Mouse (Mus musculus): ENCODE data around the gene Hoxd8. TPM values are rescaled to one million over a fixed set of nuclear protein-coding genes. Genes with fewer than 3 reads are reported as not detected.

Hoxd8 gene
- polyA plus RNA-seq, 1 experiment from 2014 or later, result 0.82 TPM

- H3K27me3 ChIP-seq (replicated peaks; ENCODE audit: control insufficient read depth, insufficient read depth, low read length), result peaks cover 97% of the 10 kb centered on the region
- H3K4me2 ChIP-seq, result no peak overlapping the region
- H3K36me3 ChIP-seq (ENCODE audit: control insufficient read depth, insufficient read depth, low read length), result no peaks in the 10 kb centered on the region
- no peak overlapping the region for H3K9ac ChIP-seq (ENCODE audit: low read depth, low read length)
- ATAC-seq (replicated peaks; ENCODE audit: low FRiP score), result no peak
- peak; percentile 30 for DNase-seq (ENCODE audit: low spot score)
- WGBS, result 1% methylated on average over 27 of the region's 27 CpGs
- no peak overlapping the region for H3K4me3 ChIP-seq (ENCODE audit: low read depth, low read length)
- H3K27ac ChIP-seq (ENCODE audit: low read depth, low read length), result no peak overlapping the region
- H3K9me3 ChIP-seq (ENCODE audit: control insufficient read depth, low read length), result no peaks in the 10 kb centered on the region
- H3K4me1 ChIP-seq (replicated peaks; ENCODE audit: control insufficient read depth, insufficient read depth, low read length), result peaks cover 4% of the 10 kb centered on the region; the same call in 1 of the 2 replicates
Observed at GRCm38 (mm10) chr2:74686988-74687697, 17.3 kb upstream of the Hoxd8 start.

GRCm38 (mm10) chr2:74687698-74688555 lies 16.5 kb upstream of the Hoxd8 start:
- 2% methylated on average over 31 of the region's 31 CpGs for WGBS
- H3K4me2 ChIP-seq, result no peak overlapping the region
- ATAC-seq (replicated peaks; ENCODE audit: low FRiP score) (no peak), DNase-seq (ENCODE audit: low spot score) (peak; percentile 33)
- no peak overlapping the region for H3K27ac ChIP-seq (ENCODE audit: low read depth, low read length)
- H3K36me3 ChIP-seq (ENCODE audit: control insufficient read depth, insufficient read depth, low read length), result no peaks in the 10 kb centered on the region
- no peak overlapping the region for H3K4me3 ChIP-seq (ENCODE audit: low read depth, low read length)
- H3K4me1 ChIP-seq (replicated peaks; ENCODE audit: control insufficient read depth, insufficient read depth, low read length), result no peaks in the 10 kb centered on the region
- H3K27me3 ChIP-seq (replicated peaks; ENCODE audit: control insufficient read depth, insufficient read depth, low read length), result peaks cover 97% of the 10 kb centered on the region
- no peaks in the 10 kb centered on the region for H3K9me3 ChIP-seq (ENCODE audit: control insufficient read depth, low read length)
- no peak overlapping the region for H3K9ac ChIP-seq (ENCODE audit: low read depth, low read length)

GRCm38 (mm10) chr2:74688795-74689573 lies 15.4 kb upstream of the Hoxd8 start:
- ATAC-seq (replicated peaks; ENCODE audit: low FRiP score) (no peak), DNase-seq (ENCODE audit: low spot score) (peak; percentile 32)
- Histone ChIP-seq H3K36me3 (ENCODE audit: control insufficient read depth, insufficient read depth, low read length) (no peaks in the 10 kb centered on the region), H3K4me3 (ENCODE audit: low read depth, low read length) (no peak overlapping the region), H3K9ac (ENCODE audit: low read depth, low read length) (no peak overlapping the region), H3K27ac (ENCODE audit: low read depth, low read length) (no peak overlapping the region), H3K4me1 (replicated peaks; ENCODE audit: control insufficient read depth, insufficient read depth, low read length) (no peaks in the 10 kb centered on the region), H3K27me3 (replicated peaks; ENCODE audit: control insufficient read depth, insufficient read depth, low read length) (peaks cover 97% of the 10 kb centered on the region), H3K9me3 (ENCODE audit: control insufficient read depth, low read length) (no peaks in the 10 kb centered on the region), H3K4me2 (no peak overlapping the region)
- WGBS, result 5% methylated on average over 12 of the region's 12 CpGs

DNA sequence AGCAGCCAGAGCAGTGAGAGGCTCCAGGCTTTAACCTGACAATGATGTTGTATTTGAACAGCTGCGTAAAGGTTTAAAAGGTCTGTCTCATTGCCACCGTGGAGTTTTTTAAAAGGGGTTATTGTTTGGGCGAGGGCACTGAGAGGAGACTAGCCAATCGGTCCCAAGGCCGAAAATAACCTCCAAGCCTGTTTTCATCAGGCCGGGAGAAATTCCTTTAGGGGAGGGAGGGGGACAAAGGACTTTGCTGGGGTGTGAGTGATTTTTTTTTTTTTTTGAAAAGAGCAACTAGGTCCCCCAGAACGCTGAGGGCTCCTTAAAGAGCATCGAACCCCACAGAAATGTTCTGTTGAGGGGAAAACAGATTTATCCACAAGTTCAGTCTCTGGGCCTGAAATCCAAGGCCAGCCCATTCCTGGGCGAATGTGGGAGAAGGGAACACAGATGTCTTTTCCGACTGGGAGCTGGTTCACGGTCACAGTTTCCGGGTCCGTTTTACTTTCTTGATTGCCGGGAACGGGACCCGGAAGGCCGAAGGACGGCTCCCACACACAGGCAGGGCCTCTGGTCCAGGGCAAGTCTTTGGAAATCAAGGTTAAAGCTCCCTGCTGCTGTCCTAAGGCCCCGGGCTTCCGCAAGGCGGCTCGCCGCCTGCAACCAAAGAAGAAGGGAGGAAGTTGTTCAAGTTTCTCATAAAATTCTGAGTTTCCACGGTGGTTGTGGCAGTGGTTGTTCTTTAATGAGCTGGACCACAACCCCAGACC lies 14.7 kb upstream of the Hoxd8 start:
- H3K27ac ChIP-seq (ENCODE audit: low read depth, low read length), result no peak overlapping the region
- H3K4me3 ChIP-seq (ENCODE audit: low read depth, low read length), result no peak overlapping the region
- H3K9me3 ChIP-seq (ENCODE audit: control insufficient read depth, low read length), result no peaks in the 10 kb centered on the region
- H3K36me3 ChIP-seq (ENCODE audit: control insufficient read depth, insufficient read depth, low read length), result no peaks in the 10 kb centered on the region
- H3K4me1 ChIP-seq (replicated peaks; ENCODE audit: control insufficient read depth, insufficient read depth, low read length), result no peaks in the 10 kb centered on the region
- ATAC-seq (replicated peaks; ENCODE audit: low FRiP score) (no peak), DNase-seq (ENCODE audit: low spot score) (no peak)
- no peak overlapping the region for H3K4me2 ChIP-seq
- WGBS, result 2% methylated on average over 24 of the region's 24 CpGs
- H3K9ac ChIP-seq (ENCODE audit: low read depth, low read length), result no peak overlapping the region
- peaks cover 97% of the 10 kb centered on the region for H3K27me3 ChIP-seq (replicated peaks; ENCODE audit: control insufficient read depth, insufficient read depth, low read length)

- Histone ChIP-seq H3K36me3 (ENCODE audit: control insufficient read depth, insufficient read depth, low read length) (no peaks in the 10 kb centered on the region), H3K4me3 (ENCODE audit: low read depth, low read length) (no peak overlapping the region), H3K9me3 (ENCODE audit: control insufficient read depth, low read length) (no peaks in the 10 kb centered on the region), H3K4me1 (replicated peaks; ENCODE audit: control insufficient read depth, insufficient read depth, low read length) (no peaks in the 10 kb centered on the region), H3K27me3 (replicated peaks; ENCODE audit: control insufficient read depth, insufficient read depth, low read length) (peaks cover 97% of the 10 kb centered on the region), H3K27ac (ENCODE audit: low read depth, low read length) (no peak overlapping the region), H3K9ac (ENCODE audit: low read depth, low read length) (no peak overlapping the region), H3K4me2 (no peak overlapping the region)
- WGBS, result 8% methylated on average over 8 of the region's 8 CpGs
- ATAC-seq (replicated peaks; ENCODE audit: low FRiP score) (no peak), DNase-seq (ENCODE audit: low spot score) (no peak)
Observed at GRCm38 (mm10) chr2:74690338-74690716, 14.1 kb upstream of the Hoxd8 start.

DNA sequence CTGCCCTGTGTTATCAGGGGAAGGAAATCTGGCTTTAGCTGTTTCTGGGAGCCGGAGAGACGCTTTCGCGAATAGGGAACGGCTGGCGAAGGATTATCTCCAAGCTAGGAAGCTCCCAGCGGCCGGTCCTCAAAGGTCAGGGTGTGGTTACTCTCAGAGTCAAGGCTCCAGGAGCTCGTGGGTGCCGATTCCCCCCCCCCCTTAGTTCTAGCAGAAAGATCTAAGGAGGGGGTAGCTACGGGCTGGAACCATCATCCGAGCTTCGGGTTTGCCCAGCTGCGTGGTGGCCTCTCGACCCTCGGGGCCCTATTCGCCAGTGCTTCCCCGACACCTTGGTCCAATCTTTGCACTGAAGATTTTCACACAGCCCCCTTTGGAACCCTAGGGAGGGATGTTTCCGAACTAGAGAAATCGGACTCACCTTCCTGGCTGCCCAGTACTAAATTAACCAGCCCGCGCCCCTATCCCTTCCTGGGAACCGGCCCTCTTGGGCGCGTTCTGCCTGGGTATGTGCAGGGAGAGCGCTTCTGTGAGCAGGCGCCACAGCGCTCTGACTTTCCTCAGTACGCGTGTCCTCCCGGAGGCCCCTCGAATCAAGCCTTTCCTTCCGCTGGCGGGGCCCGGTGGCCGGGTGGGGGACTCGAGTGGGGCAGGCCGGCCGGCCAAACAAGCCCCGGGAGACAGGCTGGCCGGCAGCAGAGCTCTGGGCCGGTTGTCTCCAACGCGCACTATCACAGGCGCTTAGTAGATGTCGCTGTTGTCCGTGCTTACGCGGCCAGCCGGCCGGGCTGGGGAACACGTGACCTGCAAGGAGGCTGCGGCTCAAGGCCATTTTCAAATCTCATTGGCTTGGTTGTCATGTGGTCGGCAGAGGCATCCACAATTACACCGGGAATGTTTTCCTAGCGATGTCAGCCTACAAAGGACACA lies 13.1 kb upstream of the Hoxd8 start, which contains the start of gene Hoxd10:
Gene Hoxd10 (plus strand): TSS at position 903 of the 930 bp plus-strand sequence.
- DNase-seq (ENCODE audit: low spot score) (no peak), ATAC-seq (replicated peaks; ENCODE audit: low FRiP score) (no peak)
- Histone ChIP-seq H3K27ac (ENCODE audit: low read depth, low read length) (no peak within 1 kb of the TSS), H3K27me3 (replicated peaks; ENCODE audit: control insufficient read depth, insufficient read depth, low read length) (peaks cover 99% of the 10 kb centered on the region), H3K36me3 (ENCODE audit: control insufficient read depth, insufficient read depth, low read length) (no peaks in the 10 kb centered on the region), H3K9me3 (ENCODE audit: control insufficient read depth, low read length) (no peaks in the 10 kb centered on the region), H3K9ac (ENCODE audit: low read depth, low read length) (no peak within 1 kb of the TSS), H3K4me3 (ENCODE audit: low read depth, low read length) (no peak within 1 kb of the TSS; the same call in 1 of the 2 replicates), H3K4me1 (replicated peaks; ENCODE audit: control insufficient read depth, insufficient read depth, low read length) (no peaks in the 10 kb centered on the region), H3K4me2 (peak within 1 kb of the TSS; percentile 38)
- WGBS, result 1% methylated on average over 56 of the region's 56 CpGs

GRCm38 (mm10) chr2:74691995-74692807 lies 12.2 kb upstream of the Hoxd8 start:
- 5% methylated on average over 35 of the region's 35 CpGs for WGBS
- no peaks in the 10 kb centered on the region for H3K4me1 ChIP-seq (replicated peaks; ENCODE audit: control insufficient read depth, insufficient read depth, low read length)

More at GRCm38 (mm10) chr2:74691995-74692807, 12.2 kb upstream of the Hoxd8 start:
- ATAC-seq (replicated peaks; ENCODE audit: low FRiP score) (no peak), DNase-seq (ENCODE audit: low spot score) (no peak)
- Histone ChIP-seq H3K36me3 (ENCODE audit: control insufficient read depth, insufficient read depth, low read length) (no peaks in the 10 kb centered on the region), H3K27me3 (replicated peaks; ENCODE audit: control insufficient read depth, insufficient read depth, low read length) (peaks cover 99% of the 10 kb centered on the region), H3K9me3 (ENCODE audit: control insufficient read depth, low read length) (no peaks in the 10 kb centered on the region), H3K27ac (ENCODE audit: low read depth, low read length) (no peak overlapping the region), H3K4me2 (no peak overlapping the region), H3K4me3 (ENCODE audit: low read depth, low read length) (no peak overlapping the region), H3K9ac (ENCODE audit: low read depth, low read length) (no peak overlapping the region)

Measured in liver, embryonic 11.5 days (tissue).